Mouse (Mus musculus) ovary, postnatal 10 days (tissue): Measurements from ENCODE around the gene Psme2.
A peak's percentile ranks its signal among the peaks of the same experiment; 100 is the strongest.

ENCODE experiments used
- DNase-seq: peaks from one replicate; pipeline ENCODE4 v3.0.0; 2022; ENCODE audit warnings: low spot score

Psme2 gene

DNA sequence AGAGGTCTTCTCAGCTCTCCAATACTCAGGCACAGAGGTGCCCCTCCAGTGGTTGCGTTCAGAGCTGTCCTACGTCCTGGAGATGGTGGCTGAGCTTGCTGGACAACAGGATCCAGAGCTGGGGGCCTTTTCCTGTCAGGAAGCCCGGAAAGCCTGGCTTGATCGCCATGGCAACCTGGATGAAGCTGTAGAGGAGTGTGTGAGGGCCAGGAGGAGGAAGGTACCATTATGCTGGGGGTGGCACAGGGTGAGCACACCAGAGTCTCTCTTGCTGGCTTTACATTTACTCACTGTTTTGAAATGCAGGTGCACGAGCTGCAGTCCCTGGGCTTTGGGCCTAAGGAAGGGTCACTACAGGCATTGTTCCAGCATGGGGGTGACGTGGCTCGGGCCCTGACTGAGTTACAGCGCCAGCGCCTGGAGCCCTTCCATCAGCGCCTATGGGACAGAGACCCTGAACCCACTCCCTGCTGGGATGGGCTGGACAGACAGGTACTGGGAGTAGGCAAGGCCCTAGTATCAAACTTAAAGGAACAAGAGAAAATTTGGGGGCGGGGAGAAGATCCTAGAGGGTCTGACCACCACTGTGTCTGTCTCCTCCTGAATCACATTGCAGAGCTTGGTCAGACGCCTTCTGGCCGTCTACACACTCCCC, 5.2 kb upstream of the Psme2 start:
- no peak for DNase-seq

DNA sequence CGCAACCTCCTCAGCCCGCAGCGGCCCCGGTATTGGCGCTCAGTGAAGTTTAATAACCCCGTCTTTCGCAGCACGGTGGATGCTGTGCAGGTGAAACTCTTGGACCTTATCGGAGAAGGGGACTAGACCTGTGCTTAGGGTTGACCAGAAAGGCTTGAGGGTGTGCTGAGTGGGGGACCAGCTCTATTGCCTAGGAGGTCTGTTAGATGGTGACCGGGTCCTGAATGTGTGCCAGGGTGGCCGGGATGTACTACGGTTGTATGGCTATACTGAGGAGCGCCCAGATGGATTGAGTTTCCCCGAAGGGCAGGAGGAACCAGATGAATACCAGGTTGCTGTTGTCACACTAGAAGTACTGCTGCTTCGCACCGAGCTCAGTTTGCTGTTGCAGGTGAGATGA, 1.3 kb upstream of the Psme2 start:
- no peak for DNase-seq

DNA sequence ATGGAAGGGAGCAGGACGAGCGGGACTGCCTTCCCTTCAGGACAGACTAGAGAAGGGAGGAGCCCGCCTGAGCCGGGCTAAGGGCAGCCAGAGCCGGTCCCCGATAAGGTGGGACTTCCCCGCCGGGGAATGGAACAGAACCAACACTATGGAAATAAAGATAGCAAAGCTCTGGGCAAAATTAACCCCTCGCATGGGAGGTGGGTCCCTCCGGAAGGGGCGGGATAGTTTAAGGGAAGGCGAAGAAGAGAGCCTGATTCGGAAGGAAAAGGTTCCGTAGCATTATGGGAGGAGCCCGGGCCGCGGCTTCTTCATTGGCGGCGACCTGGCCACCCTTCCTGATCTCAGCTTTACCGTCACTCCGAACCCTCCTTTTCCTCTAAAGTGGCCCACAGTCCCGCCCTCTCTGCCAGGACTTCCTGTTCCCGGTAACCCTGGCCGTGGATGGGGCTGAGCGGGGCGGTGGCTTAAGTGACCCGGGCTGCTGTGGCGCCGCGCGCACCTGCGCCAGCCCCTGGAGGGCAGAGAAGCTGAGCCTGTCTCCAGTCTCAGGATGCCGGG, 498 bp upstream of the Psme2 start, which contains the start of gene Rnf31:
Gene Rnf31 (plus strand): TSS at position 378 of the 561 bp plus-strand sequence.
- no peak for DNase-seq

DNA sequence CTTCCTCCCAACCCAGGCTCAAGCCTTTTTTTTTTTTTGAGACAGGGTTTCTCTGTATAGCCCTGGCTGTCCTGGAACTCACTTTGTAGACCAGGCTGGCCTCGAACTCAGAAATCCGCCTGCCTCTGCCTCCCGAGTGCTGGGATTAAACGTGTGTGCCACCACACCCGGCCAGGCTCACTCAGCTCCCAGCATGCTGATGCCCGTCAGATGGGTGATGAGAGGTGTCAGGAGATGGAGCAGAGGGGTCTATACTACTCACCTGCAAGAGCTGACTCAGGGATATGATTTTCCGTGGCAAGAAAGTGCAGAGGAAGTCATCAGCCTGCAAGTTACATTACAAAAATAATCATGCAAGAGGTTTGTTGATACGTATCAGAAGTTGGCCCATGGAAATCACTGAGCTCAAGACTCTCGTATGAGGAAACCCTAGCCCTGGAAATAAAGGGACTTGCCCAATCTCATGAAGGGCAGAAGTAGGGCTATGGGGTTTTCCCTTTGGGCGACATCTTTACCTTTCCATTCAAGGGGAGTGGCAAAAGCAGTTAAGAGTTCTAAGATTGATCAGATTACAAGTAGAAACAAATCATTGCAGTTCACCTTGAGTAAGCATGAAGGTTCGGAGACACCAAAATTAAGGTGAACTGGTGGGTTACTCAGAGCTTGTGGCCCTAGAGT, 1.0 kb downstream of the Psme2 start:
- no peak for DNase-seq

DNA sequence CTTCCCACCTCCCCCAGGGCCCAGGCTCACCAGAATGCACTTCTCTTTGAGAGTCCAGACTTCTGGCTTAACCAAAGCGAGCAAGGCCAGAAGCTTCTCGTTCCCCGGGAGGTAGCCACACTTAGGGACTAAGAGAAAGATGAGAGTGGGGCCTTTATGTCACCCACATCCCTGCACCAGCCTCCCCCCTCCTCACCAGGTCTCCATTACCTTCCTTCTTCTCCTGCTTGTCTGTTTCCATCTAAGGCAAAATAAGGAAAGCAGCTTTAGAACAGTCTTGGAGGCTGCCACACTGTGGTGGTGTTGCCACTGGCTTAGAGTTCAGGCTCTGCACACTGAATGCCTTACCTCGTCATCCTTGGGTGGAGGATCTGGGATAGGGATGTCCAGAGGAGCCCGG, 1.6 kb downstream of the Psme2 start:
- no peak for DNase-seq

DNA sequence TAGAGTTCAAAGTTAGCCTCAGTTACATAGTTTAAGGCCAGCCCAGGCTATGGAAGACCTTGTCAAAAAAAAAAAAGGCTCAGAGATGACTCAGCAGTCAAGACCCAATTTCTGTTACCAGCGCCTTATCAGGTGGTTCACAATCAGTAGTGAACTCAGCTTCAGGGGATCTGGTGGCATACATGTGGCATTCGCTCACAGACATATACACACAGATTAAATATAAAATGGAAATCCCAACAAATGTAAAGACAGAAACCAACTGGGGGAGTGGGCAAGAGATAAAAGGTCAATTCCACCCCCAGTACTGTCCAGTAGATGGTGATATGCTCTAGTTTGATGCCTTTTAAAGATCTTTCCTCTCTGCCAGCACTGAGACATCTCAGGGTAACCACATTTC, 4.8 kb downstream of the Psme2 start:
- DNase-seq: no peak

DNA sequence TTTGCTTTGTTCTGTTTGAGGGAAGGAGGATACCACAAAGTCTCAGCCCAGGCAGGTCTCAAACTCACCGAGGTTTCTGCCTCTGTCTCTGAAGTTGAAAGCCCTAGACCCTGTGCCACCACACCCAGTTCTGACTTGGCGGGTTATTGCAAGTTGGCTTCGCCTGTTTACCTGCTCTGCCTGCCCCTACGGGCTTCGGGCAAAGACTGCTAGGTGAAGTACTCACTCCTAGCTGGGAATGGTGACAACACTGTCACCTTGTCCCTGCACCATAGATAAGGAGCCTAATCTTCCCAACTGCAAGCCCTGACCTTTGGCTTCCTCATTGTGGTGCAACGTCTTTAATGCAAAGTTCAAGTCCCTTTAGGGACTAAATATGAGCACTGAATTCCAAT, 5.3 kb downstream of the Psme2 start:
- DNase-seq: no peak

DNA sequence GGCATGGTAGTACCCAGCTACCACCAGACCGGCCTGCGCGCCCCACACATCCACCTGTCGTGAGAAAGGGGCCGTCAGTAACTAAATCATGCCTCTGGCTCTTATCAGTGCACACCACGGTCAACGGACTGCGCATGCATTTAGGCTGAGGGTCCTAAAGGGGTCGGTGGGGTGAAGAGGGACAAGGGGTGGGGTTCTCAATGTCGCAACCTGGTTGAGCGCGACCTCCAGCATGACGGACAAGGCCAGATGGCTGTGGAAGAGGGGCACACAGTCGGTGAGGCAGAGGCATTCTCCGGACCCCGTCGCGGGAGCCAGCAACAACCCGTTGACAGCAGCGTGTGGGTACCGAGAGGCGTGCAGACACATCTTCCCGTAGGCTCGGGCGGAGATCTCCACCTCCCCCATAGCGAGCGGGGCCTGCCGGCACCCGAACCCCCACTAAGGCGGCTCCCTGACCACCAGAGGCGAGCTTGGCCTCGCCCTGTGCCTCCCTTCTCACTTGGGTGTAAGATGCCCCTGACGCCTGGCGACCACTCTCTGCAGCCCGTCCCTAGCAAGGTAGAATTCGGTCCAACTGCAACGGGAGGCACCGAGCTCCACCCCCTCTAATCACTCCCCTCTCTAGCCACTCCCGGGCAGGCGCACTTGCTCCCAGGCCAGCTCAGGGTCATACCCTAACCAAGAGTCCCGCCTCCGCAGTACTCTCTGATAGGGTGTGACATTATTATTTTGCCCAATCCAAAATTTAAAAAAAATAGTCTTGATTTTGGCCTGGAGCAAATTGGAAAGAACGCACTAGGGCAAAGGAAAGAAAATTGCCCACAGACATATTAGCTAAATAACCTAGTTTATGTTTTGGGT, 6.0 kb downstream of the Psme2 start, which contains the start of gene Emc9:
Gene Emc9 (minus strand): TSS at position 601 of the 864 bp plus-strand sequence.
- peak; percentile 49 for DNase-seq

DNA sequence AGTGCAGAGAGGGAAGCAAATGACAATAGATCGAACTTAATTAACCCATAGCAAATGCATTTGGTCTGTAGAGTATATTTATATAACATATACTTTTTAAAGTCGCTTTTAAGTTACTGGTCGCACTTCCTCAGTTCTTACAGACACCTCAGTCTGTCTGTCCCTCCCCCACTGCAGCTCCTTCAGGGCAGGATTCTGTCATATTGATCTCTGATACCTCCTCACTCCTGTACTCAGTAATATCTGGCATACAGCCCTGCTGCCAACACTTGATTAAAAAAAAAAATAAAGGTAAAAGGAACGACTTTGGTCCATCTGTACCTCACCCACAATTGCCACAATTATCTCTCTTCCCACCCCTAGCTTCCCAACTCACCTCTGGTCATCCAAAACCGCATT, 6.6 kb downstream of the Psme2 start:
- no peak for DNase-seq

DNA sequence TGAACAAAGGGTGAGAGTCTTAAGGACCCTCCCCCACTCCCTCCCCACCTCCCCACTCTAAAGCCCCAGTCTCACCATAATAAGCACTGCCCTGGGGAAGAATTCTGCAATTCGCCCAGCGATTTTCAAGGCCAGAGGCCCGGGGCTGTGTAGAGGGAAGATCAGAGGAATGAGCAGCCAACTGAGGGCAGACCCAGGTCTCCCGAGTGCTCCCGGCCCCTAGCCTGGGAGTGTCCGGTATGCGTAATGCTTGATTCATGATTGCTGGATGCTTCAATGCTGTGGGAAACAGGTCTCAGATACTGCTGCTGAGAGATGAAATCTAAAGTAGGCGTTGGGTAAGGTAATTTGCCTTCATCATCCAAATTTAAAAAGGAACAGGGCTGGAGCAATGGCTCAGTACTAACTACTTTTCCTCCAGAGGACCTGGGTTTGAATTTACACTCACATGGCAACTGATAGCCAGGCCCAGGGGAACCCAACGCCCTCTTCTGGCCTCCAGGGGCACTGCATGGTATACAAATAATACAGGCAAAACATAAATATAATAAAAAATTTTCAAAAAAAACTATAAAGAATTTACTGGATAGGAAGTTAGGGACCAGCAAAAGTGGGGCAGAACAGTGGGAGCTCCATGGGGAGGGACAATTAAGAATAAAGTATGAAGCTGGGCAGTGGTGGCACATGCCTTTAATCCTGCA, 8.8 kb downstream of the Psme2 start:
- no peak for DNase-seq

DNA sequence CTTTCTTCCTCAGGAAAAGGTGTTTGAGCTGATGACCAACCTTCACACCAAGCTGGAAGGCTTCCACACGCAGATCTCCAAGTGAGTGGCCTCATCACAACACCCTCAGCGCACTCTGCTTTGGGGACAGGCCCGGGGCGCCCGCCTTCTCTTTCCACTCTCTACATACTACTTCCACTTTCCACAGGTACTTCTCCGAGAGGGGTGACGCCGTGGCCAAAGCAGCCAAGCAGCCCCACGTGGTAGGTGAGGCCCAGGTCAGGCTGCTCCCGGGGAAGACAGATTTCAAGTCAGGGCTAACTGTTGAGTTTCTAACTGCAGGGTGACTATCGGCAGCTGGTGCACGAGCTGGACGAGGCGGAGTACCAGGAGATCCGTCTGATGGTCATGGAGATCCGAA, 10.2 kb downstream of the Psme2 start:
- DNase-seq: no peak

DNA sequence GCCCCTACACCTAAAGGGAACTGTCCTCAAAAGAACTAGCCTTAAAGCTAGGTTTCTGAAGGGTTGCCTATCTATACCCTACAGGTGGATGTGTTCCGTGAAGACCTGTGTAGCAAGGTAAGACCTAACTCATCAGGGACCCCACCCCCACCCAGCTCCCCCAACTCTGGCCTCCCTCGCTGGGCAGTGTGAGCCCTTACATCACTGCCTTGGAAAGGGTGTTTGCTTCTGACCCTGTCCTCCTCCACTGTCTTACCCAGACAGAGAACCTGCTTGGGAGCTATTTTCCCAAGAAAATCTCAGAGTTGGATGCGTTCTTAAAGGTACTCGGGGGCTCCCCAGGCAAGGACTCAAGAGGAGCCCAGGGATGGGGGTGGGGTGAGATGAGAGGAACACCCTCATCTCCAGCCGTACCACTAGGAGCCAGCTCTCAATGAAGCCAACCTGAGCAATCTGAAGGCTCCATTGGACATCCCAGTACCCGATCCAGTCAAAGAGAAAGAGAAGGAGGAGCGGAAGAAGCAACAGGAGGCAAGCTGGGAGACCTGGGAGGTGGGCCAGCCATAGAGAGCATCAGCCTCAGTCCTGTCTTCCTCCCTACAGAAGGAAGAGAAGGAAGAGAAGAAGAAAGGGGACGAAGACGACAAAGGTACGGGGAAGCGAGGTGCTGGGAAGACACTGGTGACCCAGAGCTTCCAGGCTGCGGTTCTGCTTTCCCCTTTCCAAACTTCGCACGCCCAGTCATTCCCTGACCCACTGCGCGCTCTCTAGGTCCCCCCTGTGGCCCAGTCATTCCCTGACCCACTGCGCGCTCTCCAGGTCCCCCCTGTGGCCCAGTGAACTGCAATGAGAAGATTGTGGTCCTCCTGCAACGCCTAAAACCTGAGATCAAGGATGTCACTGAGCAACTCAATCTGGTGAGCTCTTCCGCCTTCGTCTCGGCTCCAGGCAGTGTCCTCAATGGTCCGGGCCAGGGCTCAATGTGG, 11.1 kb downstream of the Psme2 start:
- DNase-seq: no peak

DNA sequence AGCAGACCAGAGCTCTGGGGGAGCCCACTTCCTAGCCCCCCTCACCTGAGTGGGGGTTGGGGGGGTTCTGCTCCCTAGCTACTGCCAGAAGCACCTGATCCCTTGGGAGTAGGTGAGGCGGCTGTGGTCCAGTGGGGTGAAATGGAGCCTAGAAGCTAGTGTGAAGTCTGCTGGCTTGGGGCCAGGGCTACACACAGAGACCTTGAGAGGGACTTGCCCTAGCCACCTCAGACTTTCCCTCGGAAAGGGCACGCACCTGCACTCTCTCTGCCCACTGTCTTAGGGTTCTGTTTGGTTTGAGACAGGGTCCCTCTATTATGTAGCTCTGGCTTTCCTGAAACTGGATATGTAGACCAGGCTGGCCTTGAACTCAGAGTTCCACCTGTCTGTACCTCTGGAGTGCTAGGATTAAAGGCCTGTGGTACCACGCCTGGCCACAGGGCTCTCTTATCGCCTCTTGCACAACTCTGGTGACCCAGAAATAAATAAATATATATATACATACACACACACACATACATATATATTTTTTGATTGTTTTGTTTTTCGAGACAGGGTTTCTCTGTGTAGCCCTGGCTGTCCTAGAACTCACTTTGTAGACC, 12.1 kb downstream of the Psme2 start:
- DNase-seq: peak; percentile 31

DNA sequence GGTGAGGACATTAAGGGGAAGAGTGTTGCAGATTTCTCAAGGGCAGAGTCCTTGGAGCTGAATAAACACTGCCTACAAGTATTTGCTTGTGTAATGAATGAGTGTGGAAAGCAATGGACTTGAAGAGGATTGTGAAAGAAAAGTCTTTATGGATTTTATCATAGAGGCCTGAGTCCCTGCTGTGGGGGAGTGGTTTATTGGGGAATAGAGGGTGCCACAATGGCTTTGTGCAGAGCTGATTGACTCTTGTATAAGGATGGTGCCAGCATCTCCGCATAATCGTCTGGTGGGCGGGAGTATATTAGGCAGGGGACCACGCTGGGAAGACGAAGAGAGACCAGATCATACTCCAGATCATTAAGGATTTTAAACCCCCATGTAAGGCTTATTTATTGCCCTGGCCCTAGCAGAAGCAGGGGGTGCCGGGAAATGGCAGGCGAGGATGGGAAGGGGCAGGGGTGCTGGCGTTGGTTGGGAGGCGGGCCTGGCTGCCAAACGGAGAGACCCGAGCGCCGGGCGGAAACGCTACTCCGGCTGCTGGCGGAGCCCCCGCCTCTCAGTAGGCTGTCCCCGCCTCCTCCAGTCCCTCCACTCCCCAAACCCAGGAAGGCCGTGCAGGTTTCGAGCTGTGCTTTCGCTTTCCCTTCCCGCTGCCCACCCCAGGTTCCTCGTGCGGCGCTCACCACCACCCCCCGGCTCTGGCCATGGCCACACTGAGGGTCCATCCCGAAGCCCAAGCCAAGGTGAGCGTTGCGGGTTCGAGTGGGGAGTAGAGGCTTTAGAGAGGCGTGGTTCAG, 12.8 kb downstream of the Psme2 start, which contains the start of gene Psme1:
Gene Psme1 (plus strand): TSS at position 253 of the 797 bp plus-strand sequence.
- peak; percentile 52 for DNase-seq

DNA sequence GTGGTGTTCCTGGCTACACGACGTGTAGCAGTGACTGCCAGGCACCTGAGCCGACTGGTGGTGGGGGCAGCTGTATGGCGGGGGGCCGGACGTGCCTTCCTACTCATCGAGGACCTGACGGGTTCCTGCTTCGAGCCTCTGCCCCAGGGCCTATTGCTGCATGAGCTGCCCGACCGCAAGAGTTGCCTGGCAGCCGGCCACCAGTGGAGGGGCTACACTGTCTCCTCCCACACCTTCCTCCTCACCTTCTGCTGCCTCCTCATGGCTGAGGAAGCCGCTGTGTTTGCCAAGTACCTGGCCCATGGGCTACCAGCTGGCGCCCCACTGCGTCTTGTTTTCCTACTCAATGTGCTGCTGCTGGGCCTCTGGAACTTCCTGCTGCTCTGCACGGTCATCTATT, 14.5 kb downstream of the Psme2 start:
- DNase-seq: no peak

DNA sequence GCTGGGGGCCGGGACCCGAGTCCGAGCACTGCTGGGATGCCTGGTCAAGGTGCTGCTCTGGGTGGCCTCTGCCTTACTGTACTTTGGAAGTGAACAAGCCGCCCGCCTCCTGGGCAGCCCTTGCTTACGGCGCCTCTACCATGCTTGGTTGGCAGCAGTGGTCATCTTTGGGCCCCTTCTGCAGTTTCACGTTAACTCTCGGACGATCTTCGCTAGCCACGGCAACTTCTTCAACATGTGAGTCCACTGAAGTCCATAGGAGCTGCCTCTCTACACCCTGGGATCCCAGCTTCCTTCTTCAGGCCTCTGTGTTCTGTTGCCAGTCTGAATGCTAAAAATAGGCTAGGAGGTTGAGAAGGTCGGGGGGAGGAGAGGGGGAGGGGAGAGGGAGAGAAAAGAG, 15.2 kb downstream of the Psme2 start:
- DNase-seq: no peak

DNA sequence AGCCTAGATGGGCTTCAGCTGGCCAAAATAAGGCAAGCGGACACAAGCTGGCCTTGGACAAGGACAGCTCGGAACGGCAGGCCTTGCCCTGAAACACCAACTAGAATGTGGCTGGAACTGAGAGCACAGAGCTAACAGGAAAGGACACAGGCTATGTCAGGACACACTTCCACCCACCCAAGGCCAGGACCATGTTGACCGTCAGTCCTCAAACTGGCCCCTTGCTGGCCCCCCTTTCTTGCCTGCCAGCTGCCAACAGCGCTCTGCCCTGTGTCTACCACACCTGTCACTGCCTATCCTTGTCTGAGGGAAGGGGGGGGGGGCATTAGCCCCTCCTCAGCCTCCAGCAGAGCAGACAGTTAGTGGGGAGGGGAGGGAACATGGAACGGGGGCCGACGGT, 15.6 kb downstream of the Psme2 start, which contains the start of gene Fitm1:
Gene Fitm1 (plus strand): TSS at position 316 of the 400 bp plus-strand sequence.
- DNase-seq: no peak

DNA sequence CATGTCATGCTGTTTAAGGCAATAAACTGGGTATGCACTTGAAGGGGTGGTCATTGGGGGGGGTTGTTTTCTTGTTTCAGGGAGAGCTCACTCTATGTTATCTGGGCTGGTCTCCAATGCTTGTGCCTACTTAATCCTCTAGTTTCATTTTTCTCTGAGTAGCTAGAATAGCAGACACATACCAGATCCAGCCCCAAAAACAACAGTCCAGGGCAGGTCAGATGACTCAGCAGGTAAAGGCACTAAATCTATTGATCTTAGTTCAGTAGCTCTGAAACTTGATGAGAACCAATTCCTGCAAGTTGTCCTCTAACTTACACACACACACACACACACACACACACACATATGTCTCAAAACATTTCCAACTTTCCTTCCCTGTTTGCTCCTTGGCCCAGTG, 19.2 kb downstream of the Psme2 start:
- DNase-seq: no peak

DNA sequence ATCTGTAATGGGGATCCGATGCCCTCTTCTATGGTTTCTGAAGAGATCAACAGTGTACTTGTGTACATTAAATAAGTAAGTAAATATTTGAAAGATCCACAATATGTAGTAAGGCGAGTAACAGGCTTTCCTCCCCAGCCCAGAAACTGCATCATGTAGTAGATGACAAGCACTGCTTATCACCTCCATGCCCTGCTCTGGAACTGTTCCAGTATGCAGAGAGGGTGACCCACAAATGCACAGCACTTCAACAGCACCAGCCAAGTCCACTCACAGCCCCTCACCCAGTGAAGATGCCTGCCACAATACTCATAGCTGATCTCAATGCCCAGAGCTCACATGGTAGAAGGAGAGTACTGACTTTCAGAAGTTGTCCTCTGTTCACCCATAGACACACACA, 20.3 kb downstream of the Psme2 start:
- no peak for DNase-seq
